Mouse (Mus musculus) CH12.LX (cell line): ENCODE measurements around the gene Pdia6. TPM values are rescaled to one million over a fixed set of nuclear protein-coding genes. Genes with fewer than 3 reads are reported as not detected.

Experiments
- DNase-seq: peaks from one replicate; pipeline ENCODE4 v3.0.0-alpha.2; 2013; ENCODE audit errors: extremely low read depth
- H3K27ac ChIP-seq: 2 replicates; pipeline ENCODE4 v1.5.1; 2012; ENCODE audit warnings: low read depth, mild to moderate bottlenecking, control low read depth, moderate library complexity; ENCODE audit not compliant: insufficient read depth
- H3K27me3 ChIP-seq: replicated peaks from 2 replicates; pipeline ENCODE3; 2012; ENCODE audit warnings: inconsistent platforms
- H3K36me3 ChIP-seq, 2 experiments: replicated peaks in 1 of 2; 2 replicates each; pipeline versions ENCODE3 to v1.6.1; 2012; ENCODE audit warnings: inconsistent platforms in 1 of 2, low read length in 1 of 2, mild to moderate bottlenecking in 1 of 2, mixed read lengths in 1 of 2, moderate library complexity in 1 of 2; ENCODE audit not compliant: control insufficient read depth in 1 of 2, insufficient read depth in 1 of 2
- H3K4me1 ChIP-seq, 2 experiments: 2 replicates each; pipeline ENCODE4 v1.6.1; 2012; ENCODE audit warnings: inconsistent platforms in 1 of 2, moderate library complexity in 1 of 2; ENCODE audit not compliant: insufficient read depth in 2 of 2, control insufficient read depth in 1 of 2
- H3K4me2 ChIP-seq: 2 replicates; pipeline ENCODE4 v1.6.1; 2012; ENCODE audit warnings: low read depth, mild to moderate bottlenecking, control low read depth; ENCODE audit not compliant: poor library complexity, insufficient read depth, severe bottlenecking
- H3K4me3 ChIP-seq, 3 experiments: fragments of 150-350 bp in 1 of 3; sonication (generic) in 1 of 3; replicated peaks in 1 of 3; 2 replicates each; pipeline versions ENCODE3 to v1.5.1; 2011 to 2012; ENCODE audit warnings: low read depth in 2 of 3, low read length in 2 of 3, mild to moderate bottlenecking in 2 of 3, moderate library complexity in 2 of 3, control low read depth in 1 of 3, improper control_type of control experiment in 1 of 3, inconsistent platforms in 1 of 3, mixed read lengths in 1 of 3; ENCODE audit not compliant: poor library complexity in 1 of 3
- H3K79me2 ChIP-seq: replicated peaks from 2 replicates; pipeline ENCODE4 v1.6.1; 2012; ENCODE audit warnings: mild to moderate bottlenecking, moderate library complexity; ENCODE audit not compliant: control insufficient read depth, poor library complexity, insufficient read depth, severe bottlenecking; ENCODE audit errors: extremely low read depth
- H3K9ac ChIP-seq: 2 replicates; pipeline ENCODE4 v1.6.1; 2012; ENCODE audit warnings: low read depth, mild to moderate bottlenecking, control low read depth, moderate library complexity; ENCODE audit not compliant: insufficient read depth
- H3K9me3 ChIP-seq: replicated peaks from 2 replicates; pipeline ENCODE3; 2012; ENCODE audit warnings: low read length, inconsistent platforms, mixed read lengths
- BHLHE40 ChIP-seq: IDR thresholded peaks from 2 replicates; pipeline ENCODE4 v1.6.1; 2011; ENCODE audit warnings: mild to moderate bottlenecking, low read depth, low read length, improper control_type of control experiment
- CHD1 ChIP-seq: IDR thresholded peaks from 2 replicates; pipeline ENCODE4 v1.6.1; 2012; ENCODE audit warnings: low read depth, low read length, improper control_type of control experiment, inconsistent platforms
- CHD2 ChIP-seq: IDR thresholded peaks from 2 replicates; pipeline ENCODE4 v1.6.1; 2011; ENCODE audit warnings: low read length, improper control_type of control experiment
- CTCF ChIP-seq, 2 experiments: IDR thresholded peaks in 1 of 2; conservative IDR thresholded peaks in 1 of 2; 2 replicates each; pipeline ENCODE4 v1.5.1; 2011 to 2012; ENCODE audit warnings: low read depth in 2 of 2, low read length in 2 of 2, improper control_type of control experiment in 1 of 2, inconsistent platforms in 1 of 2, mild to moderate bottlenecking in 1 of 2, moderate library complexity in 1 of 2
- E2F4 ChIP-seq: IDR thresholded peaks from 2 replicates; pipeline ENCODE4 v1.6.1; 2011; ENCODE audit warnings: low read depth, low read length, improper control_type of control experiment; ENCODE audit not compliant: insufficient replicate concordance
- ELF1 ChIP-seq: IDR thresholded peaks from 2 replicates; pipeline ENCODE4 v1.6.1; 2014; ENCODE audit warnings: low read depth, mild to moderate bottlenecking, inconsistent platforms, low read length, improper control_type of control experiment
- EP300 ChIP-seq: IDR thresholded peaks from 2 replicates; pipeline ENCODE4 v1.6.1; 2011; ENCODE audit warnings: low read length, improper control_type of control experiment
- ETS1 ChIP-seq: conservative IDR thresholded peaks from 2 replicates; pipeline ENCODE4 v1.6.1; 2012; ENCODE audit warnings: low read depth, mild to moderate bottlenecking, inconsistent platforms, low read length, improper control_type of control experiment, moderate library complexity
- GABPA ChIP-seq: IDR thresholded peaks from 2 replicates; pipeline ENCODE4 v1.6.1; 2012; ENCODE audit warnings: low read depth, low read length, improper control_type of control experiment, inconsistent platforms; ENCODE audit not compliant: insufficient replicate concordance
- IRF4 ChIP-seq: IDR thresholded peaks from 2 replicates; pipeline ENCODE4 v1.6.1; 2014; ENCODE audit warnings: low read depth, mild to moderate bottlenecking, inconsistent platforms, low read length, improper control_type of control experiment
- JUN ChIP-seq: IDR thresholded peaks from 2 replicates; pipeline ENCODE4 v1.6.1; 2011; ENCODE audit warnings: low read depth, mild to moderate bottlenecking, low read length, improper control_type of control experiment, moderate library complexity; ENCODE audit not compliant: insufficient read depth
- JUND ChIP-seq: conservative IDR thresholded peaks from 2 replicates; pipeline ENCODE4 v1.6.1; 2011; ENCODE audit warnings: low read depth, low read length, improper control_type of control experiment
- KAT2A ChIP-seq: IDR thresholded peaks from 2 replicates; pipeline ENCODE4 v1.6.1; 2012; ENCODE audit warnings: low read length, improper control_type of control experiment, inconsistent platforms; ENCODE audit not compliant: insufficient replicate concordance
- MAFK ChIP-seq: IDR thresholded peaks from 2 replicates; pipeline ENCODE4 v1.6.1; 2011; ENCODE audit warnings: low read length, improper control_type of control experiment; ENCODE audit not compliant: insufficient replicate concordance
- MAX ChIP-seq: IDR thresholded peaks from 2 replicates; pipeline ENCODE4 v1.6.1; 2011; ENCODE audit warnings: low read length, improper control_type of control experiment
- MAZ ChIP-seq: IDR thresholded peaks from 2 replicates; pipeline ENCODE4 v1.6.1; 2012; ENCODE audit warnings: low read depth, mild to moderate bottlenecking, inconsistent platforms, low read length, improper control_type of control experiment, moderate library complexity
- MYC ChIP-seq: IDR thresholded peaks from 2 replicates; pipeline ENCODE4 v1.6.1; 2011; ENCODE audit warnings: low read depth, mild to moderate bottlenecking, improper control_type of control experiment, low read length
- NELFE ChIP-seq: IDR thresholded peaks from 2 replicates; pipeline ENCODE4 v1.6.1; 2011; ENCODE audit warnings: low read depth, low read length, improper control_type of control experiment
- NRF1 ChIP-seq: IDR thresholded peaks from 2 replicates; pipeline ENCODE4 v1.6.1; 2014; ENCODE audit warnings: low read depth, mild to moderate bottlenecking, inconsistent platforms, low read length, improper control_type of control experiment, moderate library complexity
- POLR2A ChIP-seq: IDR thresholded peaks from 2 replicates; pipeline ENCODE4 v1.6.1; 2011; ENCODE audit warnings: low read depth, mild to moderate bottlenecking, improper control_type of control experiment, low read length
- POLR2AphosphoS2 ChIP-seq: IDR thresholded peaks from 2 replicates; pipeline ENCODE4 v1.6.1; 2011; ENCODE audit warnings: low read depth, low read length, improper control_type of control experiment
- RCOR1 ChIP-seq: conservative IDR thresholded peaks from 2 replicates; pipeline ENCODE4 v1.6.1; 2012; ENCODE audit warnings: low read depth, mild to moderate bottlenecking, inconsistent platforms, low read length, improper control_type of control experiment
- SIN3A ChIP-seq: IDR thresholded peaks from 2 replicates; pipeline ENCODE4 v1.6.1; 2012; ENCODE audit warnings: low read length, improper control_type of control experiment, inconsistent platforms
- SMC3 ChIP-seq: IDR thresholded peaks from 2 replicates; pipeline ENCODE4 v1.6.1; 2011; ENCODE audit warnings: low read depth, low read length, improper control_type of control experiment
- TBP ChIP-seq: conservative IDR thresholded peaks from 2 replicates; pipeline ENCODE4 v1.6.1; 2011; ENCODE audit warnings: low read depth, low read length, improper control_type of control experiment
- USF1 ChIP-seq: IDR thresholded peaks from 2 replicates; pipeline ENCODE4 v1.6.1; 2014; ENCODE audit warnings: low read depth, mild to moderate bottlenecking, inconsistent platforms, low read length, improper control_type of control experiment
- USF2 ChIP-seq: conservative IDR thresholded peaks from 2 replicates; pipeline ENCODE4 v1.6.1; 2011; ENCODE audit warnings: low read depth, low read length, improper control_type of control experiment
- ZC3H11A ChIP-seq: IDR thresholded peaks from 2 replicates; pipeline ENCODE4 v1.6.1; 2012; ENCODE audit warnings: low read depth, mild to moderate bottlenecking, inconsistent platforms, low read length, improper control_type of control experiment
- ZKSCAN1 ChIP-seq: IDR thresholded peaks from 2 replicates; pipeline ENCODE4 v1.6.1; 2012; ENCODE audit warnings: low read depth, inconsistent platforms, low read length, improper control_type of control experiment, borderline replicate concordance
- ZMIZ1 ChIP-seq: IDR thresholded peaks from 2 replicates; pipeline ENCODE4 v1.6.1; 2012; ENCODE audit warnings: low read depth, mild to moderate bottlenecking, inconsistent platforms, low read length, improper control_type of control experiment
- ZNF384 ChIP-seq: IDR thresholded peaks from 2 replicates; pipeline ENCODE4 v1.6.1; 2012; ENCODE audit warnings: low read depth, low read length, improper control_type of control experiment, inconsistent platforms
- dilution Hi-C: fragments of 300-500 bp; cut with MboI; formaldehyde crosslinking; loops from 2 replicates; pipeline ENCODE4 v1.14.3; 2020; ENCODE audit warnings: low sequenced_read_pairs; ENCODE audit not compliant: extremely low pct_unique_long_range_greater_than_20kb, extremely low pct_ligation_motif_present
- in situ Hi-C: fragments of 300-500 bp; cut with MboI; formaldehyde crosslinking; loops from 3 replicates; pipeline ENCODE4 v1.14.3; 2019; ENCODE audit warnings: low sequenced_read_pairs, low pct_ligation_motif_present, low pct_unique_long_range_greater_than_20kb, mixed read lengths
- polyA plus RNA-seq: library from polyadenylated mRNA; unstranded; fragments of >175 nt; gene quantifications from 2 replicates; pipeline ENCODE4 v1.2.1, GENCODE M21; 2012; ENCODE audit warnings: low read depth; ENCODE audit not compliant: insufficient read length
- total RNA-seq, 2 experiments: library from RNA; depleted of rRNA; stranded (reverse); fragments of 300-350 nt in 1 of 2; fragments of >200 nt in 1 of 2; gene quantifications; 2 replicates each; pipeline ENCODE4 v1.2.3; 2012 to 2014

Pdia6 gene
- total and polyA plus RNA-seq, 3 experiments, result 359 to 408 (median 382) TPM

GRCm38 (mm10) chr12:17255602-17256001, 10.7 kb upstream of the Pdia6 start:
- no peaks in the 10 kb centered on the region for H3K79me2 ChIP-seq
- H3K27ac ChIP-seq, result no peak overlapping the region
- peaks cover 3% of the 10 kb centered on the region for H3K9me3 ChIP-seq

GRCm38 (mm10) chr12:17256905-17257304, 9.4 kb upstream of the Pdia6 start:
- dilution Hi-C loops, result no loop called here
- TF ChIP-seq RCOR1, result no peak
- no peak for TF ChIP-seq JUN
- TF ChIP-seq ZNF384, result no peak
- no peak for TF ChIP-seq USF2
- no peak for TF ChIP-seq E2F4
- TF ChIP-seq ZKSCAN1, result no peak
- TF ChIP-seq NELFE, result peak; percentile 26; the same call in 1 of the 2 replicates
- no peak for TF ChIP-seq EP300
- TF ChIP-seq NRF1, result no peak
- TF ChIP-seq IRF4, result no peak; the same call in 1 of the 2 replicates
- TF ChIP-seq MAZ, result no peak
- TF ChIP-seq CHD2, result no peak
- TF ChIP-seq CTCF (conservative IDR thresholded peaks at IDR 0.05 in 1 of 2, IDR thresholded peaks at IDR 0.05 in 1 of 2; ENCODE audit: low read depth in 2 of 2, low read length in 2 of 2), result peak; percentile 47 to 76; a peak in 3 of 4 replicates
- no peak for TF ChIP-seq MAX
- no peak for TF ChIP-seq ZMIZ1
- TF ChIP-seq SMC3, result peak; percentile 48
- no peak for TF ChIP-seq ETS1
- TF ChIP-seq ELF1, result no peak
- TF ChIP-seq KAT2A, result no peak
- TF ChIP-seq ZC3H11A, result no peak
- no peak for TF ChIP-seq SIN3A
- TF ChIP-seq MAFK, result no peak
- TF ChIP-seq MYC, result no peak
- TF ChIP-seq TBP, result no peak
- TF ChIP-seq JUND, result no peak
- TF ChIP-seq POLR2AphosphoS2, result no peak
- no peak for TF ChIP-seq USF1
- TF ChIP-seq BHLHE40, result no peak
- TF ChIP-seq POLR2A, result no peak
- no peak for TF ChIP-seq CHD1
- TF ChIP-seq GABPA, result no peak

More at GRCm38 (mm10) chr12:17255602-17256001, 10.7 kb upstream of the Pdia6 start:
- no peak for DNase-seq
- TF ChIP-seq MAZ (no peak), RCOR1 (no peak), ETS1 (no peak), ELF1 (no peak), SMC3 (peak; percentile 21), CTCF (conservative IDR thresholded peaks at IDR 0.05 in 1 of 2, IDR thresholded peaks at IDR 0.05 in 1 of 2; ENCODE audit: low read depth in 2 of 2, low read length in 2 of 2) (peak in 1 of 2 experiments; percentile 32; a peak in 2 of 4 replicates), MYC (no peak)
- TF ChIP-seq, all 38 proteins: peak for 2
- H3K27me3 ChIP-seq, result no peaks in the 10 kb centered on the region
- peaks cover 0 to 5% of the 10 kb centered on the region in 2 experiments; a peak in 2 of 4 replicates for H3K4me1 ChIP-seq
- no peak overlapping the region for H3K4me3 ChIP-seq
- in situ Hi-C loops, result loop anchor here (25.0 kb wide), 1 partner anchor 443 kb away; the partner anchor contains the start of genes E2f6 and Greb1
- dilution Hi-C loops, result no loop called here
- H3K9ac ChIP-seq, result no peak overlapping the region
- H3K36me3 ChIP-seq, result no peaks in the 10 kb centered on the region
- no peak overlapping the region for H3K4me2 ChIP-seq

More at GRCm38 (mm10) chr12:17256905-17257304, 9.4 kb upstream of the Pdia6 start:
- Histone ChIP-seq H3K9me3 (peaks cover 6% of the 10 kb centered on the region), H3K36me3 (no peaks in the 10 kb centered on the region), H3K27ac (no peak overlapping the region), H3K9ac (no peak overlapping the region), H3K79me2 (no peaks in the 10 kb centered on the region), H3K4me3 (no peak overlapping the region), H3K27me3 (no peaks in the 10 kb centered on the region), H3K4me1 (peaks cover 0 to 5% of the 10 kb centered on the region in 2 experiments; a peak in 2 of 4 replicates), H3K4me2 (0 out of 2 replicates have a peak overlapping the region, but pooled peaks have one; percentile 10)
- DNase-seq, result peak; percentile 70
- in situ Hi-C loops, result loop anchor here (25.0 kb wide), 1 partner anchor 445 kb away; the partner anchor contains the start of genes E2f6 and Greb1
